Mouse (Mus musculus): ENCODE results near the gene Mnat1.

- no peak for TF ChIP-seq POLR2A (IDR thresholded peaks at IDR 0.05; ENCODE audit: borderline replicate concordance, extremely low read depth, low read depth, low read length)
- no peak for TF ChIP-seq CTCF (IDR thresholded peaks at IDR 0.05; ENCODE audit: insufficient read depth, low read length)
These were observed 122.2 kb downstream of the Mnat1 start for GRCm38 (mm10) chr12:73245687-73246086.
